Mouse (Mus musculus) embryonic fibroblast, embryonic 13.5 days (primary cell): ENCODE measurements around the gene Zfp286.

Experiments
- CTCF ChIP-seq: IDR thresholded peaks from 2 replicates; pipeline ENCODE4 v1.5.1; 2011; ENCODE audit warnings: mild to moderate bottlenecking, control low read depth, low read length, moderate library complexity, borderline replicate concordance; ENCODE audit not compliant: insufficient read depth
- POLR2A ChIP-seq: IDR thresholded peaks from 2 replicates; pipeline ENCODE4 v1.6.1; 2011; ENCODE audit warnings: low read depth, mild to moderate bottlenecking, control low read depth, low read length, moderate library complexity

GRCm38 (mm10) chr11:62742261-62742957 lies 46.9 kb downstream of the Zfp286 start:
- TF ChIP-seq CTCF = no peak
- TF ChIP-seq POLR2A = no peak
